Mouse (Mus musculus) hindbrain, embryonic 12.5 days (tissue): ENCODE results near the gene Vezt. TPM values are rescaled to one million over a fixed set of nuclear protein-coding genes. Genes with fewer than 3 reads are reported as not detected.
A peak's percentile ranks its signal among the peaks of the same experiment; 100 is the strongest.

ENCODE experiments used
- ATAC-seq: fragments of 200-750 bp; cut with Nextera tagmentation; 2 replicates; pipeline ENCODE4 v1.8.0; 2017; ENCODE audit warnings: moderate TSS enrichment; ENCODE audit not compliant: low FRiP score
- H3K27ac ChIP-seq: fragments of 300-500 bp; sonication (generic); 2 replicates; pipeline ENCODE4 v1.5.1; 2016; ENCODE audit warnings: mild to moderate bottlenecking
- H3K27me3 ChIP-seq: fragments of 300-500 bp; sonication (generic); 2 replicates; pipeline ENCODE4 v1.6.1; 2016; ENCODE audit warnings: mild to moderate bottlenecking
- H3K36me3 ChIP-seq: fragments of 300-500 bp; sonication (generic); 2 replicates; pipeline ENCODE4 v1.6.1; 2016; ENCODE audit warnings: mild to moderate bottlenecking
- H3K4me1 ChIP-seq: fragments of 300-500 bp; sonication (generic); 2 replicates; pipeline ENCODE4 v1.6.1; 2016
- H3K4me2 ChIP-seq: fragments of 300-500 bp; sonication (generic); replicated peaks from 2 replicates; pipeline ENCODE4 v1.6.1; 2016; ENCODE audit warnings: mild to moderate bottlenecking
- H3K4me3 ChIP-seq: fragments of 300-500 bp; sonication (generic); 2 replicates; pipeline ENCODE4 v1.5.1; 2016; ENCODE audit warnings: mild to moderate bottlenecking
- H3K9ac ChIP-seq: fragments of 300-500 bp; sonication (generic); 2 replicates; pipeline ENCODE4 v1.6.1; 2016; ENCODE audit warnings: mild to moderate bottlenecking, moderate library complexity
- H3K9me3 ChIP-seq: fragments of 300-500 bp; sonication (generic); replicated peaks from 2 replicates; pipeline ENCODE4 v1.6.1; 2016; ENCODE audit warnings: mild to moderate bottlenecking
- WGBS: fragments of 180-500 bp; shearing (Covaris S2); methylation state at CpG from one replicate; pipeline ENCODE4 v1.1.7; 2016; 5-methylcytosine and 5-hydroxymethylcytosine counted together
- polyA plus RNA-seq: library from polyadenylated mRNA; unstranded; fragments of >200 nt; fragmentation: Nextera tagmentation; extraction: Ambion mirVana; gene quantifications from 2 replicates; pipeline ENCODE4 v1.2.1, GENCODE M21; 2016

Vezt gene
- polyA plus RNA-seq, 1 experiment from 2014 or later, result 58.1 TPM

DNA sequence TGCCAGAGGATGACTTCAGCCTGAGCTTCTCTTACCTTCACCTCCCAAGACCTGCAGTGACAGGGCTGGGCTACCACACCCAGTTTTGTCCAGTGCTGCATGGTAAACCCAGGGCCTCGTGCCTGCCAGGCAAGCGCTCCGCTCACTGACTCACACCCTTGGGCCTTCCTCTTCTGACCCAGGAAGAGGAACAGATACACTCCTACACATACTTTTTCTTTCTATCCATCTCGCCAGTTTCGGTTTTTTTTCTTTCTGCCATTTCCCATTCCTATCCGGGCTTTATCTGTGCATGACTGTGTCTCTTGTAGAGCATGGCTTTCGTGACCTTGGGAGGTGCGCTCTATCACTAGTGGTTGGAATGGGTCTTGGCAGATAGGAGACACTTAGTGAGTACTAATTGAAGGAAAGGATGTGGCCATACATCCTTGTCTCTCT lies 24.0 kb upstream of the Vezt start:
- Histone ChIP-seq H3K36me3 (no peaks in the 10 kb centered on the region), H3K4me3 (no peak overlapping the region), H3K27ac (no peak overlapping the region), H3K9ac (no peak overlapping the region), H3K27me3 (no peaks in the 10 kb centered on the region), H3K9me3 (no peaks in the 10 kb centered on the region), H3K4me2 (no peak overlapping the region), H3K4me1 (no peaks in the 10 kb centered on the region)
- ATAC-seq, result no peak
- WGBS, result 93% methylated on average over 8 of the region's 8 CpGs

GRCm38 (mm10) chr10:94056487-94056886 lies 20.9 kb upstream of the Vezt start:
- Histone ChIP-seq H3K4me3 (no peak overlapping the region), H3K9ac (no peak overlapping the region), H3K4me2 (no peak overlapping the region), H3K4me1 (no peaks in the 10 kb centered on the region), H3K27ac (no peak overlapping the region), H3K27me3 (no peaks in the 10 kb centered on the region), H3K36me3 (no peaks in the 10 kb centered on the region), H3K9me3 (no peaks in the 10 kb centered on the region)
- no peak for ATAC-seq
- WGBS, result 87% methylated on average over 6 of the region's 6 CpGs

DNA sequence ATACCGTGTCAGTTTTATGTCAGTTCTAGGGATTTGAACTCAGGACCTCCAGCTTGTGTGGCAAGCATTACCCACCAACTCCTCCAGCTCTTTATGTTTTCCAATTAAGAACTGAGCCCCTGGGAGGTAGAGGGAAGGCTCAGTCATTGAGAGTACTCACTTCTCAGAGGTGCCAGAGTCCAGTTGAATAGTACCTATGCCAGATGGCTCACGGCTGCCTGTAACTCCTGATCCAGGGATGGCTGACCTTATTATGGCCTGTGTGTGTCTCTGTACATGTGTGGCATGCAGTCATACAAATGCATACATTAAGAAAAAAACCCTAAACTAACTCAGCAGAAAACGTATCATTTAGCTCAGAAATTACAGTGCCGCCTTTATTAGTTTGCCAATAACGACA lies 15.1 kb upstream of the Vezt start:
- Histone ChIP-seq H3K4me1 (no peaks in the 10 kb centered on the region), H3K4me2 (no peak overlapping the region), H3K9me3 (no peaks in the 10 kb centered on the region), H3K27me3 (no peaks in the 10 kb centered on the region), H3K36me3 (peaks cover 4% of the 10 kb centered on the region; the same call in 1 of the 2 replicates), H3K27ac (no peak overlapping the region), H3K4me3 (no peak overlapping the region), H3K9ac (no peak overlapping the region)
- ATAC-seq, result no peak
- 95% methylated on average over 5 of the region's 5 CpGs for WGBS

DNA sequence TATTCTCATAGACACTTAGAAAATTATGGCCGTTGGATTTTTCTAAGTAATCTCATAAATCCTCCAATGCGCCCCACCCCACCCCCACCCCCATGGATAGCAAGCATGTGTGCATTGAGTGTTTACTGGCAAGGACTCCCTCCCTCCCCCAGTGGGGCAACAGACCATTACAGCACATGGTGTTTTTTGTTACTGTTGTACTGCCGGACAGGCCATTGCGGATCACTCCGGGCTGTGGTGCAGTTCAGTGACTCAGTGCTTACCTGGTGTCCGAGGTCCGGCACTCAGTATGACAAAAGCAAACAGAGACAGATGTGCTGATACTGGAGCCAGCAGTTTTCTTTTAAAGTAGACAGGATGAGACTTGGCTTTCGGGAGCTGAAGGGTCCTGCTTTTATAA lies 13.5 kb upstream of the Vezt start:
- H3K4me2 ChIP-seq, result no peak overlapping the region
- H3K4me3 ChIP-seq, result no peak overlapping the region
- peaks cover 12% of the 10 kb centered on the region; the same call in 1 of the 2 replicates for H3K36me3 ChIP-seq
- H3K4me1 ChIP-seq, result no peaks in the 10 kb centered on the region
- no peak for ATAC-seq
- H3K9ac ChIP-seq, result no peak overlapping the region
- H3K27me3 ChIP-seq, result no peaks in the 10 kb centered on the region
- no peak overlapping the region for H3K27ac ChIP-seq
- no peaks in the 10 kb centered on the region for H3K9me3 ChIP-seq
- 84% methylated on average over 8 of the region's 8 CpGs for WGBS

GRCm38 (mm10) chr10:94047845-94048559 lies 12.4 kb upstream of the Vezt start:
- H3K36me3 ChIP-seq, result peaks cover 12% of the 10 kb centered on the region; the same call in 1 of the 2 replicates
- H3K4me2 ChIP-seq, result no peak overlapping the region
- H3K27me3 ChIP-seq, result no peaks in the 10 kb centered on the region
- H3K4me3 ChIP-seq, result no peak overlapping the region
- no peak for ATAC-seq
- no peaks in the 10 kb centered on the region for H3K4me1 ChIP-seq
- no peak overlapping the region for H3K9ac ChIP-seq
- H3K9me3 ChIP-seq, result no peaks in the 10 kb centered on the region
- WGBS, result 70% methylated on average over 10 of the region's 10 CpGs
- no peak overlapping the region for H3K27ac ChIP-seq

GRCm38 (mm10) chr10:94047024-94047423 lies 11.4 kb upstream of the Vezt start:
- no peaks in the 10 kb centered on the region for H3K27me3 ChIP-seq
- H3K27ac ChIP-seq, result no peak overlapping the region
- ATAC-seq, result no peak
- no peak overlapping the region for H3K4me3 ChIP-seq
- no peak overlapping the region for H3K9ac ChIP-seq
- H3K9me3 ChIP-seq, result no peaks in the 10 kb centered on the region
- no peaks in the 10 kb centered on the region for H3K4me1 ChIP-seq
- H3K36me3 ChIP-seq, result peaks cover 12% of the 10 kb centered on the region; the same call in 1 of the 2 replicates
- H3K4me2 ChIP-seq, result no peak overlapping the region
- 62% methylated on average over 1 of the region's 1 CpGs for WGBS

DNA sequence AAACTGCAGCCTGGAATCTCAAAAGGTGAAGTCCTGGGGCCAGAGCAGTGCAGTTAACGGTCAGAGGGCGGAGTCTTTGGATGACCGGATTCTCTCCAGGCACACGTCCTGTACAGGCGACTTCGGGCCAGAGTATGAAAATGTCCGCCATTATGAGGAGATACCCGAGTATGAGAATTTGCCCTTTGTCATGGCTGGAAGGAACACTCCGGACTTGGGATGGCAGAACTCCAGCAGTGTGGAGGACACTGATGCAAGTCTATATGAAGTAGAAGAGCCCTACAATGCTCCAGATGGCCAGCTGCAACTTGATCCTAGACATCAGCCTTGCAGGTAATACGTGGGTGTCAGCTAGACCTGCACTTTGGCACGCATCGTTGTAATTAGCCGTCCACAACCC lies 9.7 kb upstream of the Vezt start:
- no peak for ATAC-seq
- Histone ChIP-seq H3K36me3 (peaks cover 12% of the 10 kb centered on the region; the same call in 1 of the 2 replicates), H3K27me3 (no peaks in the 10 kb centered on the region), H3K27ac (no peak overlapping the region), H3K9ac (no peak overlapping the region), H3K9me3 (no peaks in the 10 kb centered on the region), H3K4me3 (no peak overlapping the region), H3K4me1 (no peaks in the 10 kb centered on the region), H3K4me2 (no peak overlapping the region)
- WGBS, result 94% methylated on average over 13 of the region's 13 CpGs

- Histone ChIP-seq H3K9me3 (no peaks in the 10 kb centered on the region), H3K27me3 (no peaks in the 10 kb centered on the region), H3K4me1 (no peaks in the 10 kb centered on the region), H3K4me3 (no peak overlapping the region), H3K27ac (no peak overlapping the region), H3K4me2 (no peak overlapping the region), H3K36me3 (peaks cover 12% of the 10 kb centered on the region; the same call in 1 of the 2 replicates), H3K9ac (no peak overlapping the region)
- ATAC-seq, result no peak
- 25% methylated on average over 10 of the region's 10 CpGs for WGBS
Observed at GRCm38 (mm10) chr10:94043908-94044307, 8.3 kb upstream of the Vezt start.

GRCm38 (mm10) chr10:94038366-94039260 lies 3.0 kb upstream of the Vezt start:
- Histone ChIP-seq H3K9me3 (no peaks in the 10 kb centered on the region), H3K27me3 (no peaks in the 10 kb centered on the region), H3K4me1 (peaks cover 11% of the 10 kb centered on the region), H3K4me2 (no peak overlapping the region), H3K4me3 (no peak overlapping the region), H3K36me3 (no peaks in the 10 kb centered on the region), H3K27ac (no peak overlapping the region), H3K9ac (no peak overlapping the region)
- WGBS, result 71% methylated on average over 7 of the region's 7 CpGs
- no peak for ATAC-seq

DNA sequence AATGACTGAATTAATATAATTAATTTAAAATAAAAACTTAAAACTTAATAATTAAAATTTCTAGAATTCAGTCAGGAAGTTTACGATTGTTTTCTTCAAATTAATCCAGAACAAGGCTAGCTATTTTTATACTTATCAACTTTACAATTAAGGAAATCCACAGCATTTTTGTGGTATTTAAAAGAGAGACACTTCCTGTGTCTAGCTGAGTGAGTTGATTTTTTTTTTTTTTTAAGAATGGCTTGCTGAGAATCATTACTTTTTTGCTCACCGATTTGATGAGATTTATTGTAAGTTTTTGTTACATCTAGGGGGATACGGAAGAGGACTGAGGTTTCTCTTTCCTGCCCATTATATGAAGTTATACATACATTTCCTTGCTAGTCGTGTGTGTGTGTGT lies 2.0 kb upstream of the Vezt start:
- Histone ChIP-seq H3K4me2 (no peak overlapping the region), H3K9ac (no peak overlapping the region), H3K9me3 (no peaks in the 10 kb centered on the region), H3K36me3 (no peaks in the 10 kb centered on the region), H3K27me3 (no peaks in the 10 kb centered on the region), H3K27ac (no peak overlapping the region), H3K4me3 (no peak overlapping the region), H3K4me1 (peaks cover 19% of the 10 kb centered on the region)
- ATAC-seq, result no peak
- WGBS, result 73% methylated on average over 4 of the region's 4 CpGs

- Histone ChIP-seq H3K9ac (no peak overlapping the region), H3K27ac (no peak overlapping the region), H3K9me3 (no peaks in the 10 kb centered on the region), H3K27me3 (no peaks in the 10 kb centered on the region), H3K36me3 (no peaks in the 10 kb centered on the region), H3K4me1 (peaks cover 19% of the 10 kb centered on the region), H3K4me2 (peak overlapping the region; percentile 57), H3K4me3 (peak overlapping the region; percentile 59; the same call in 1 of the 2 replicates)
- no peak for ATAC-seq
- 52% methylated on average over 9 of the region's 9 CpGs for WGBS
Observed at GRCm38 (mm10) chr10:94037196-94037595, 1.6 kb upstream of the Vezt start.

GRCm38 (mm10) chr10:94036375-94036758 lies 750 bp upstream of the Vezt start:
- peak overlapping the region; percentile 57 for H3K4me2 ChIP-seq
- ATAC-seq, result no peak; the same call in 1 of the 2 replicates
- H3K9ac ChIP-seq, result peak overlapping the region; percentile 87
- no peaks in the 10 kb centered on the region for H3K9me3 ChIP-seq
- WGBS, result under 1% methylated on average over 29 of the region's 32 CpGs
- no peaks in the 10 kb centered on the region for H3K36me3 ChIP-seq
- peaks cover 19% of the 10 kb centered on the region for H3K4me1 ChIP-seq
- peak overlapping the region; percentile 59 for H3K4me3 ChIP-seq
- H3K27me3 ChIP-seq, result no peaks in the 10 kb centered on the region
- H3K27ac ChIP-seq, result peak overlapping the region; percentile 62
